Mouse (Mus musculus) heart, embryonic 15.5 days (tissue): ENCODE data around the gene Tnip3. TPM values are rescaled to one million over a fixed set of nuclear protein-coding genes. Genes with fewer than 3 reads are reported as not detected.

ENCODE experiments used
- ATAC-seq: fragments of 200-750 bp; cut with Nextera tagmentation; replicated peaks from 2 replicates; pipeline ENCODE4 v1.8.0; 2017; ENCODE audit warnings: low read depth, moderate TSS enrichment; ENCODE audit not compliant: insufficient number of reproducible peaks, insufficient read depth, low FRiP score
- H3K27ac ChIP-seq: fragments of 300-500 bp; sonication (generic); 2 replicates; pipeline ENCODE4 v1.5.1; 2015; ENCODE audit warnings: mild to moderate bottlenecking, inconsistent platforms
- H3K27me3 ChIP-seq: fragments of 300-500 bp; sonication (generic); 2 replicates; pipeline ENCODE4 v1.6.1; 2015; ENCODE audit warnings: inconsistent platforms
- H3K36me3 ChIP-seq: fragments of 300-500 bp; sonication (generic); 2 replicates; pipeline ENCODE4 v1.6.1; 2015; ENCODE audit warnings: mild to moderate bottlenecking, inconsistent platforms
- H3K4me1 ChIP-seq: fragments of 300-500 bp; sonication (generic); replicated peaks from 2 replicates; pipeline ENCODE4 v1.6.1; 2015; ENCODE audit warnings: inconsistent platforms
- H3K4me2 ChIP-seq: fragments of 300-500 bp; sonication (generic); 2 replicates; pipeline ENCODE4 v1.6.1; 2015; ENCODE audit warnings: inconsistent platforms, mild to moderate bottlenecking, moderate library complexity
- H3K4me3 ChIP-seq: fragments of 300-500 bp; sonication (generic); 2 replicates; pipeline ENCODE4 v1.5.1; 2015; ENCODE audit warnings: mild to moderate bottlenecking, inconsistent platforms
- H3K9ac ChIP-seq: fragments of 300-500 bp; sonication (generic); 2 replicates; pipeline ENCODE4 v1.6.1; 2015; ENCODE audit warnings: mild to moderate bottlenecking, inconsistent platforms
- H3K9me3 ChIP-seq: fragments of 300-500 bp; sonication (generic); replicated peaks from 2 replicates; pipeline ENCODE4 v1.6.1; 2016; ENCODE audit warnings: inconsistent platforms
- WGBS: fragments of 180-500 bp; shearing (Covaris S2); methylation state at CpG from one replicate; pipeline ENCODE4 v1.1.7; 2015; ENCODE audit warnings: mixed read lengths; 5-methylcytosine and 5-hydroxymethylcytosine counted together
- polyA plus RNA-seq: library from polyadenylated mRNA; unstranded; fragments of >200 nt; fragmentation: Nextera tagmentation; extraction: Ambion mirVana; gene quantifications from 2 replicates; pipeline ENCODE4 v1.2.1, GENCODE M21; 2015

The Tnip3 gene
- polyA plus RNA-seq, 1 experiment from 2014 or later: 1.1 TPM

- Histone ChIP-seq H3K9me3 (no peaks in the 10 kb centered on the region), H3K4me3 (peak overlapping the region; percentile 11; the same call in 1 of the 2 replicates), H3K27ac (peak overlapping the region; percentile 91), H3K36me3 (no peaks in the 10 kb centered on the region), H3K9ac (no peak overlapping the region), H3K4me1 (peaks cover 19% of the 10 kb centered on the region), H3K4me2 (peak overlapping the region; percentile 44), H3K27me3 (no peaks in the 10 kb centered on the region)
- 49% methylated on average over 3 of the region's 3 CpGs for WGBS
- ATAC-seq: no peak
These were observed 60.4 kb downstream of the Tnip3 start for GRCm38 (mm10) chr6:65585333-65586053.

DNA sequence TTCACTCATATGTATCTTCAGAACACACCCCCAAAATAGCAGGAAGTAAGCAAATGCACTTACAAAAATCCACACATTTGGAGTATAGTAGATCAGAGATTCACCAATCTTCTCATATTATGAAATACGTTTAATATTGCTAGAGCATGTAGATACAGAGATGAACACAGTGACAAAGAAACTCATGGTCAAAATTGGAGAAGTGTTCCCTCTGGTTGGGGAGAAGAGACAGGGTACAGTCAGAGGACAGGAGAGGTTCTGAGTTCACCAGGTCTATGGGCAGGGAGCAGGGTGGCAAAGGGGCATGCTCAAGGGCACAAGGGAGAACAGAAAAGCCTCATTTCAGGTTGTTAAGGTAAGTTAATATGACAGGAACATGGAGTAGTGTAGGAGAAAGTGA, 63.7 kb downstream of the Tnip3 start:
- Histone ChIP-seq H3K4me3 (no peak overlapping the region), H3K36me3 (no peaks in the 10 kb centered on the region), H3K4me1 (peaks cover 16% of the 10 kb centered on the region), H3K9ac (no peak overlapping the region), H3K27me3 (no peaks in the 10 kb centered on the region), H3K27ac (no peak overlapping the region), H3K9me3 (no peaks in the 10 kb centered on the region), H3K4me2 (no peak overlapping the region)
- ATAC-seq: no peak
- WGBS: 72% methylated on average over 1 of the region's 1 CpGs

DNA sequence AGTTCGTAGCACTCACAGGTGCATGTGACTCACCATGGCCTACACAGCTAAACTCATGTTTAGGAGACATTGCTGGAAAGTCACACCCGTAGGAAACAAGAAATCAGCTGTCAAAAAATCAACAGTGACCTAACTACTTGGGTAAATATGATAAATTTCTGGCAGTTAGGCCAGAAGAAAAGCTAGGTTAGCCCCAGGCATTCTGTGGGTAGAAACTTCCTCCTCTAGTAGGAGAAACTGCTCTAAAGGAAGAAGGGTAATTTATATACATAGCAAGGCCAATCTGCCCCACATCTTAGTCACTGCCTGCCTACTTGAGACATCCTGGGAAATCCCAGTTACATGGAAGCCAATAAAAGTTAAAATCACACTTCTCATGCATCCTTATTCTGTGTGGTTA, 64.9 kb downstream of the Tnip3 start:
- Histone ChIP-seq H3K9me3 (no peaks in the 10 kb centered on the region), H3K4me1 (peaks cover 7% of the 10 kb centered on the region), H3K9ac (no peak overlapping the region), H3K27ac (no peak overlapping the region), H3K27me3 (no peaks in the 10 kb centered on the region), H3K4me2 (no peak overlapping the region), H3K4me3 (no peak overlapping the region), H3K36me3 (no peaks in the 10 kb centered on the region)
- no peak for ATAC-seq
- WGBS: 73% methylated on average over 2 of the region's 2 CpGs

- no peak overlapping the region for H3K4me3 ChIP-seq
- H3K9me3 ChIP-seq: no peaks in the 10 kb centered on the region
- H3K27ac ChIP-seq: no peak overlapping the region
- 69% methylated on average over 3 of the region's 3 CpGs for WGBS
- H3K27me3 ChIP-seq: no peaks in the 10 kb centered on the region
- ATAC-seq: no peak
- H3K9ac ChIP-seq: no peak overlapping the region
- H3K36me3 ChIP-seq: no peaks in the 10 kb centered on the region
- no peaks in the 10 kb centered on the region for H3K4me1 ChIP-seq
- H3K4me2 ChIP-seq: no peak overlapping the region
These were observed 69.1 kb downstream of the Tnip3 start for GRCm38 (mm10) chr6:65594171-65594570.

DNA sequence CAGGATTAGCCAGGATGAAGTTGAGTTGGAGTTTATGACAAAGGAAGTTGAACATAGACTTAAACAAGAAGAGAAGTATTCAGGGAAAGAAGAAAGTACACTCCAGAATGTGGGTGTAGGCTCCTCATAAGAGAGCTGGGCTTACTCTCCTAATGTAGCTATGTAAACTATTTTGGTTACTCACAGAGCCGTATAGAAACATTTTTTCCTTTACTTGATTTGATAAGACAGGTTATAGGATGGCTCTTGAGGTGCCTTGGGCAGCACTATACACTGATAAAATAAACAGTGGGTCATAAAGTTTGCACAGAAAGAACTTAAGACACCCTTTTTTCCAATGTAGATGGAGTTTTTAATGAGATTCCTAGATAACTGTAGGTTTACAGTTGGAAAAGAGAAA, 70.3 kb downstream of the Tnip3 start:
- no peaks in the 10 kb centered on the region for H3K27me3 ChIP-seq
- H3K4me1 ChIP-seq: no peaks in the 10 kb centered on the region
- ATAC-seq: no peak
- WGBS: 58% methylated on average over 1 of the region's 1 CpGs
- H3K9ac ChIP-seq: no peak overlapping the region
- H3K4me3 ChIP-seq: no peak overlapping the region
- H3K4me2 ChIP-seq: no peak overlapping the region
- H3K27ac ChIP-seq: no peak overlapping the region
- no peaks in the 10 kb centered on the region for H3K36me3 ChIP-seq
- no peaks in the 10 kb centered on the region for H3K9me3 ChIP-seq

GRCm38 (mm10) chr6:65597056-65597818, 72.1 kb downstream of the Tnip3 start:
- Histone ChIP-seq H3K27ac (no peak overlapping the region), H3K27me3 (no peaks in the 10 kb centered on the region), H3K4me3 (no peak overlapping the region), H3K4me1 (no peaks in the 10 kb centered on the region), H3K9me3 (no peaks in the 10 kb centered on the region), H3K9ac (no peak overlapping the region), H3K4me2 (no peak overlapping the region), H3K36me3 (no peaks in the 10 kb centered on the region)
- ATAC-seq: no peak
- WGBS: 39% methylated on average over 12 of the region's 12 CpGs

DNA sequence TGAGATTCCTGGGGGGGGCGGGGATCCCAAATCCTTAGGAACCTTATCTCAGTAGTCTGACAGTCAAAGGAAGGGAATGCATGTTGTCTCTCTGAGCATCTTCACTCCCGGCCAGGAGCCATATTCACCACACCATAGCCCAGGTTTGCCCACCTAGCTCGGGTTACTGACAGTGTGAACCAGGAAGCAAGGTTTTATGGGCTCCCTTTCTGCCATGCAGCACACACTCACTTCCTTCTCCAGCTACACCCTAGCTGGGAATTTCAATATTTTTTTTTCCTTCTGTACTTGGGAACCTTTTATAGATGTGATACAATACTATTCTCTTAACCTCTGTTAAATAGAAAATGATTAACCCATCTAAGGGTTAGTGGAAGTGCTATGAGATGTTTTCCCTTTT, 73.4 kb downstream of the Tnip3 start:
- ATAC-seq: no peak
- H3K9ac ChIP-seq: no peak overlapping the region
- WGBS: 81% methylated on average over 3 of the region's 3 CpGs

GRCm38 (mm10) chr6:65599865-65600739, 75.0 kb downstream of the Tnip3 start:
- H3K27ac ChIP-seq: no peak overlapping the region; the same call in 1 of the 2 replicates
- H3K4me2 ChIP-seq: no peak overlapping the region
- ATAC-seq: no peak
- no peaks in the 10 kb centered on the region for H3K36me3 ChIP-seq
- no peak overlapping the region for H3K4me3 ChIP-seq
- no peaks in the 10 kb centered on the region for H3K9me3 ChIP-seq
- 51% methylated on average over 7 of the region's 7 CpGs for WGBS
- H3K9ac ChIP-seq: no peak overlapping the region
- H3K4me1 ChIP-seq: no peaks in the 10 kb centered on the region
- H3K27me3 ChIP-seq: no peaks in the 10 kb centered on the region

More for the DNA sequence above, 73.4 kb downstream of the Tnip3 start:
- H3K27me3 ChIP-seq: no peaks in the 10 kb centered on the region
- no peak overlapping the region for H3K4me2 ChIP-seq
- H3K9me3 ChIP-seq: no peaks in the 10 kb centered on the region
- no peak overlapping the region for H3K27ac ChIP-seq
- H3K36me3 ChIP-seq: no peaks in the 10 kb centered on the region
- no peaks in the 10 kb centered on the region for H3K4me1 ChIP-seq
- H3K4me3 ChIP-seq: no peak overlapping the region

DNA sequence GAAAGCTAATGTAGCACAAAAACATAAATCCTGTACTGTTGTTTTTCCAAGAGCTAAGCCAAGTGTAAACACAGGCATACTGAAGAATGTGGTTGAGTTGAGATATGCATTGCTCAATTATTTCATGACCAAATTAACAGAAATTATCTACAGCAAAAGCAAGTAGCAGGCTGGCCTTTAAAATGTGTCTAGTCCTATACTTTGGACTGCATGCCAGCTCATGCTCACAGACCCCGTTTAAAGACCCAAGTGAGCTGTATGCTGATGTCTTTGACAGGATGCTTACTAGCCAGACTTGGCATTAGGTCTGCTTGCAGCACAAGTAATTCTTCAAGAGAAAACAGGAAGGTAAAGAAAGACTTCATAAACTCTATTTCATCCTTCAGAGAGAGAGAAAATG, 75.8 kb downstream of the Tnip3 start:
- ATAC-seq: no peak
- H3K36me3 ChIP-seq: no peaks in the 10 kb centered on the region
- WGBS: 19% methylated on average over 1 of the region's 1 CpGs
- H3K27ac ChIP-seq: no peak overlapping the region
- no peaks in the 10 kb centered on the region for H3K4me1 ChIP-seq
- no peaks in the 10 kb centered on the region for H3K9me3 ChIP-seq
- no peak overlapping the region for H3K9ac ChIP-seq
- H3K4me3 ChIP-seq: no peak overlapping the region
- H3K27me3 ChIP-seq: no peaks in the 10 kb centered on the region
- H3K4me2 ChIP-seq: no peak overlapping the region

- no peaks in the 10 kb centered on the region for H3K27me3 ChIP-seq
- H3K9ac ChIP-seq: no peak overlapping the region
- no peak overlapping the region for H3K4me2 ChIP-seq
- no peak overlapping the region for H3K27ac ChIP-seq
- 87% methylated on average over 4 of the region's 4 CpGs for WGBS
- no peaks in the 10 kb centered on the region; the same call in 1 of the 2 replicates for H3K4me1 ChIP-seq
- H3K4me3 ChIP-seq: no peak overlapping the region
- H3K9me3 ChIP-seq: no peaks in the 10 kb centered on the region
- H3K36me3 ChIP-seq: no peaks in the 10 kb centered on the region
- ATAC-seq: no peak
These were observed 80.7 kb downstream of the Tnip3 start for GRCm38 (mm10) chr6:65605778-65606177.

GRCm38 (mm10) chr6:65606946-65607345, 81.8 kb downstream of the Tnip3 start:
- ATAC-seq: no peak
- H3K27me3 ChIP-seq: no peaks in the 10 kb centered on the region
- no peak overlapping the region for H3K27ac ChIP-seq
- H3K9ac ChIP-seq: no peak overlapping the region
- H3K4me3 ChIP-seq: no peak overlapping the region
- no peaks in the 10 kb centered on the region for H3K9me3 ChIP-seq
- H3K4me2 ChIP-seq: no peak overlapping the region
- no peaks in the 10 kb centered on the region for H3K36me3 ChIP-seq
- H3K4me1 ChIP-seq: peaks cover 5% of the 10 kb centered on the region
